Mouse (Mus musculus): ENCODE results near the gene Vdac2. TPM values are rescaled to one million over a fixed set of nuclear protein-coding genes. Genes with fewer than 3 reads are reported as not detected.

The Vdac2 gene
- polyA plus RNA-seq, 1 experiment, result 242 TPM

- Histone ChIP-seq H3K4me3 (ENCODE audit: insufficient read depth, poor library complexity, severe bottlenecking) (no peak overlapping the region), H3K79me2 (ENCODE audit: control insufficient read depth, insufficient read depth) (peaks cover 29% of the 10 kb centered on the region), H3K79me3 (ENCODE audit: low read depth) (peaks cover 11% of the 10 kb centered on the region), H3K36me3 (ENCODE audit: control insufficient read depth, insufficient read depth) (peaks cover 87% of the 10 kb centered on the region), H3ac (ENCODE audit: control insufficient read depth, insufficient read length, low read depth) (no peak overlapping the region), H3K27me3 (ENCODE audit: control insufficient read depth, insufficient read depth, insufficient read length) (no peaks in the 10 kb centered on the region)
- no peak for TF ChIP-seq MAX (IDR thresholded peaks at IDR 0.05)
- TF ChIP-seq USF1 (IDR thresholded peaks at IDR 0.05; ENCODE audit: low read depth), result no peak
- TF ChIP-seq CEBPB (IDR thresholded peaks at IDR 0.05; ENCODE audit: low read depth), result no peak
- no peak for TF ChIP-seq MYOD1 (IDR thresholded peaks at IDR 0.05; ENCODE audit: control insufficient read depth, insufficient read length, low read depth)
- no peak for TF ChIP-seq CTCF (IDR thresholded peaks at IDR 0.05; ENCODE audit: control insufficient read depth, insufficient read depth, insufficient read length)
- no peak for TF ChIP-seq FOSL1 (IDR thresholded peaks at IDR 0.05; ENCODE audit: insufficient read depth, low read length, poor library complexity, severe bottlenecking)
- TF ChIP-seq MYOG (IDR thresholded peaks at IDR 0.05; ENCODE audit: control insufficient read depth, extremely low read depth, insufficient read length), result no peak
Measured at GRCm38 (mm10) chr14:21843263-21843662, 18.2 kb downstream of the Vdac2 start.

GRCm38 (mm10) chr14:21846827-21847380, 21.9 kb downstream of the Vdac2 start:
- Histone ChIP-seq H3K4me3 (ENCODE audit: insufficient read depth, poor library complexity, severe bottlenecking) (no peak overlapping the region), H3K36me3 (ENCODE audit: control insufficient read depth, insufficient read depth) (peaks cover 54% of the 10 kb centered on the region), H3K27me3 (ENCODE audit: control insufficient read depth, insufficient read depth, insufficient read length) (no peaks in the 10 kb centered on the region), H3K79me2 (ENCODE audit: control insufficient read depth, insufficient read depth) (peaks cover 6% of the 10 kb centered on the region), H3ac (ENCODE audit: control insufficient read depth, insufficient read length, low read depth) (no peak overlapping the region), H3K79me3 (ENCODE audit: low read depth) (peaks cover 6% of the 10 kb centered on the region)
- TF ChIP-seq CTCF (IDR thresholded peaks at IDR 0.05; ENCODE audit: control insufficient read depth, insufficient read depth, insufficient read length) (no peak), MAX (IDR thresholded peaks at IDR 0.05) (no peak), MYOG (IDR thresholded peaks at IDR 0.05; ENCODE audit: control insufficient read depth, extremely low read depth, insufficient read length) (no peak), USF1 (IDR thresholded peaks at IDR 0.05; ENCODE audit: low read depth) (no peak), FOSL1 (IDR thresholded peaks at IDR 0.05; ENCODE audit: insufficient read depth, low read length, poor library complexity, severe bottlenecking) (no peak), CEBPB (IDR thresholded peaks at IDR 0.05; ENCODE audit: low read depth) (no peak), MYOD1 (IDR thresholded peaks at IDR 0.05; ENCODE audit: control insufficient read depth, insufficient read length, low read depth) (no peak)

GRCm38 (mm10) chr14:21847381-21848165, 22.5 kb downstream of the Vdac2 start:
- Histone ChIP-seq H3ac (ENCODE audit: control insufficient read depth, insufficient read length, low read depth) (peak overlapping the region; percentile 84), H3K4me3 (ENCODE audit: insufficient read depth, poor library complexity, severe bottlenecking) (peak overlapping the region; percentile 72), H3K27me3 (ENCODE audit: control insufficient read depth, insufficient read depth, insufficient read length) (no peaks in the 10 kb centered on the region), H3K79me2 (ENCODE audit: control insufficient read depth, insufficient read depth) (no peaks in the 10 kb centered on the region), H3K79me3 (ENCODE audit: low read depth) (peaks cover 2% of the 10 kb centered on the region), H3K36me3 (ENCODE audit: control insufficient read depth, insufficient read depth) (peaks cover 47% of the 10 kb centered on the region)
- no peak for TF ChIP-seq MYOG (IDR thresholded peaks at IDR 0.05; ENCODE audit: control insufficient read depth, extremely low read depth, insufficient read length)
- no peak for TF ChIP-seq CEBPB (IDR thresholded peaks at IDR 0.05; ENCODE audit: low read depth)
- TF ChIP-seq FOSL1 (IDR thresholded peaks at IDR 0.05; ENCODE audit: insufficient read depth, low read length, poor library complexity, severe bottlenecking), result no peak
- no peak for TF ChIP-seq CTCF (IDR thresholded peaks at IDR 0.05; ENCODE audit: control insufficient read depth, insufficient read depth, insufficient read length)
- no peak for TF ChIP-seq MAX (IDR thresholded peaks at IDR 0.05)
- TF ChIP-seq USF1 (IDR thresholded peaks at IDR 0.05; ENCODE audit: low read depth), result no peak
- no peak for TF ChIP-seq MYOD1 (IDR thresholded peaks at IDR 0.05; ENCODE audit: control insufficient read depth, insufficient read length, low read depth)

- H3K79me3 ChIP-seq (ENCODE audit: low read depth), result peaks cover 2% of the 10 kb centered on the region
- H3ac ChIP-seq (ENCODE audit: control insufficient read depth, insufficient read length, low read depth), result peak within 1 kb of the TSS; percentile 84
- no peaks in the 10 kb centered on the region for H3K79me2 ChIP-seq (ENCODE audit: control insufficient read depth, insufficient read depth)
- no peaks in the 10 kb centered on the region for H3K27me3 ChIP-seq (ENCODE audit: control insufficient read depth, insufficient read depth, insufficient read length)
- peak within 1 kb of the TSS; percentile 72 for H3K4me3 ChIP-seq (ENCODE audit: insufficient read depth, poor library complexity, severe bottlenecking)
- peaks cover 38% of the 10 kb centered on the region for H3K36me3 ChIP-seq (ENCODE audit: control insufficient read depth, insufficient read depth)
- peak; percentile 90 for TF ChIP-seq USF1 (IDR thresholded peaks at IDR 0.05; ENCODE audit: low read depth)
- TF ChIP-seq MAX (IDR thresholded peaks at IDR 0.05), result peak; percentile 69
- no peak for TF ChIP-seq CEBPB (IDR thresholded peaks at IDR 0.05; ENCODE audit: low read depth)
- peak; percentile 11 for TF ChIP-seq MYOD1 (IDR thresholded peaks at IDR 0.05; ENCODE audit: control insufficient read depth, insufficient read length, low read depth)
- TF ChIP-seq MYOG (IDR thresholded peaks at IDR 0.05; ENCODE audit: control insufficient read depth, extremely low read depth, insufficient read length), result no peak
- no peak for TF ChIP-seq FOSL1 (IDR thresholded peaks at IDR 0.05; ENCODE audit: insufficient read depth, low read length, poor library complexity, severe bottlenecking)
- TF ChIP-seq CTCF (IDR thresholded peaks at IDR 0.05; ENCODE audit: control insufficient read depth, insufficient read depth, insufficient read length), result peak; percentile 100
Measured at GRCm38 (mm10) chr14:21848166-21849154, 23.4 kb downstream of the Vdac2 start, which contains the start of gene Comtd1. Gene Comtd1 (minus strand): TSS chr14:21848977.
